Mouse (Mus musculus) heart, postnatal 0 days (tissue): ENCODE results near the gene Cfap299. TPM values are rescaled to one million over a fixed set of nuclear protein-coding genes. Genes with fewer than 3 reads are reported as not detected.
"Not testable (repeated sequence)": the region's sequence is repeated elsewhere in the genome, so short reads cannot be mapped to it uniquely, and the experiment has no call there.

Experiments
- ATAC-seq: fragments of 200-750 bp; cut with Nextera tagmentation; 2 replicates; pipeline ENCODE4 v1.8.0; 2017; ENCODE audit warnings: low read depth, moderate number of reproducible peaks, moderate library complexity; ENCODE audit not compliant: insufficient read depth
- DNase-seq: peaks from one replicate; pipeline ENCODE4 v3.0.0-alpha.2; 2016; ENCODE audit warnings: low spot score
- H3K27ac ChIP-seq: fragments of 300-500 bp; sonication (generic); 2 replicates; pipeline ENCODE4 v1.5.1; 2014; ENCODE audit warnings: low read depth, mild to moderate bottlenecking
- H3K27me3 ChIP-seq: fragments of 300-500 bp; sonication (generic); 2 replicates; pipeline ENCODE4 v1.6.1; 2014; ENCODE audit warnings: low read length, mixed read lengths; ENCODE audit not compliant: control insufficient read depth, insufficient read depth
- H3K36me3 ChIP-seq: fragments of 300-500 bp; sonication (generic); replicated peaks from 2 replicates; pipeline ENCODE4 v1.6.1; 2014; ENCODE audit warnings: low read length, mixed read lengths; ENCODE audit not compliant: control insufficient read depth, insufficient read depth
- H3K4me1 ChIP-seq: fragments of 300-500 bp; sonication (generic); 2 replicates; pipeline ENCODE4 v1.6.1; 2014; ENCODE audit warnings: antibody characterized with exemption; ENCODE audit not compliant: control insufficient read depth, insufficient read depth
- H3K4me2 ChIP-seq: fragments of 300-500 bp; sonication (generic); 2 replicates; pipeline ENCODE4 v1.6.1; 2014; ENCODE audit warnings: low read depth, mild to moderate bottlenecking, low read length, moderate library complexity
- H3K4me3 ChIP-seq: fragments of 300-500 bp; sonication (generic); 2 replicates; pipeline ENCODE4 v1.5.1; 2014; ENCODE audit warnings: low read depth, low read length
- H3K9ac ChIP-seq: fragments of 300-500 bp; sonication (generic); replicated peaks from 2 replicates; pipeline ENCODE4 v1.6.1; 2014; ENCODE audit warnings: low read depth, low read length, mixed read lengths
- H3K9me3 ChIP-seq: fragments of 300-500 bp; sonication (generic); replicated peaks from 2 replicates; pipeline ENCODE4 v1.6.1; 2016; ENCODE audit warnings: low read length; ENCODE audit not compliant: control insufficient read depth
- CTCF ChIP-seq: IDR thresholded peaks from 2 replicates; pipeline ENCODE4 v1.5.1; 2016; ENCODE audit warnings: antibody characterized with exemption, control low read depth, low read depth
- EP300 ChIP-seq: IDR thresholded peaks from 2 replicates; pipeline ENCODE4 v1.6.1; 2016; ENCODE audit warnings: antibody characterized with exemption, low read depth
- WGBS: fragments of 180-500 bp; shearing (Covaris S2); extraction: QIAGEN DNeasy Blood & Tissue Kit; methylation state at CpG from one replicate; pipeline ENCODE4 v1.1.7; 2014; 5-methylcytosine and 5-hydroxymethylcytosine counted together
- polyA plus RNA-seq: library from polyadenylated mRNA; unstranded; fragments of >200 nt; fragmentation: Nextera tagmentation; extraction: Ambion mirVana; gene quantifications from 2 replicates; pipeline ENCODE4 v1.2.1, GENCODE M21; 2015
- total RNA-seq: library from RNA; depleted of rRNA; stranded (reverse); fragments of >200 nt; gene quantifications from 2 replicates; pipeline ENCODE4 v1.2.3, GENCODE M21; 2014; ENCODE audit warnings: low replicate concordance

Cfap299 gene
- total and polyA plus RNA-seq, 2 experiments from 2014 or later: 0.20 to 0.50 TPM

GRCm38 (mm10) chr5:98293049-98293715 is 35.9 kb upstream of the Cfap299 start:
- no peak overlapping the region for H3K27ac ChIP-seq
- TF ChIP-seq EP300: no peak
- no peak for DNase-seq
- H3K4me3 ChIP-seq: peak overlapping the region; percentile 32
- H3K36me3 ChIP-seq: no peaks in the 10 kb centered on the region
- peaks cover 26% of the 10 kb centered on the region for H3K27me3 ChIP-seq
- H3K9me3 ChIP-seq: no peaks in the 10 kb centered on the region
- no peak overlapping the region for H3K9ac ChIP-seq
- no peak for ATAC-seq
- H3K4me2 ChIP-seq: peak overlapping the region; percentile 51
- 4% methylated on average over 12 of the region's 12 CpGs for WGBS
- H3K4me1 ChIP-seq: peaks cover 8% of the 10 kb centered on the region; the same call in 1 of the 2 replicates

- Histone ChIP-seq H3K4me2 (no peak overlapping the region), H3K4me1 (no peaks in the 10 kb centered on the region), H3K4me3 (no peak overlapping the region), H3K9ac (no peak overlapping the region), H3K9me3 (no peaks in the 10 kb centered on the region), H3K27me3 (no peaks in the 10 kb centered on the region), H3K36me3 (no peaks in the 10 kb centered on the region), H3K27ac (no peak overlapping the region)
- WGBS: 73% methylated on average over 4 of the region's 4 CpGs
- DNase-seq (no peak), ATAC-seq (no peak)
- TF ChIP-seq EP300 (no peak), CTCF (no peak)
Measured at GRCm38 (mm10) chr5:98300079-98300478, 29.0 kb upstream of the Cfap299 start.

- Histone ChIP-seq H3K4me2 (no peak overlapping the region), H3K36me3 (no peaks in the 10 kb centered on the region), H3K4me3 (no peak overlapping the region), H3K9me3 (no peaks in the 10 kb centered on the region), H3K27me3 (no peaks in the 10 kb centered on the region), H3K9ac (no peak overlapping the region), H3K4me1 (no peaks in the 10 kb centered on the region), H3K27ac (no peak overlapping the region)
- DNase-seq (no peak), ATAC-seq (no peak)
- TF ChIP-seq CTCF: no peak
- TF ChIP-seq EP300: no peak
- 65% methylated on average over 4 of the region's 4 CpGs for whole genome bisulfite sequencing
Measured at GRCm38 (mm10) chr5:98305673-98306072, 23.4 kb upstream of the Cfap299 start.

GRCm38 (mm10) chr5:98306528-98306927 is 22.6 kb upstream of the Cfap299 start:
- DNase-seq (no peak), ATAC-seq (no peak)
- H3K27me3 ChIP-seq: no peaks in the 10 kb centered on the region
- no peak overlapping the region for H3K4me2 ChIP-seq
- TF ChIP-seq CTCF (no peak), EP300 (no peak)
- H3K4me3 ChIP-seq: no peak overlapping the region
- WGBS: 64% methylated on average over 9 of the region's 9 CpGs
- no peaks in the 10 kb centered on the region for H3K4me1 ChIP-seq
- H3K9ac ChIP-seq: no peak overlapping the region
- H3K36me3 ChIP-seq: no peaks in the 10 kb centered on the region
- H3K27ac ChIP-seq: no peak overlapping the region
- H3K9me3 ChIP-seq: no peaks in the 10 kb centered on the region

GRCm38 (mm10) chr5:98326625-98327024 is 2.5 kb upstream of the Cfap299 start:
- ATAC-seq (no peak), DNase-seq (no peak)
- H3K27me3 ChIP-seq: 0 out of 2 replicates have a peak, but pooled peaks cover 11% of the 10 kb centered on the region
- no peaks in the 10 kb centered on the region for H3K9me3 ChIP-seq
- no peaks in the 10 kb centered on the region for H3K4me1 ChIP-seq
- no peak overlapping the region for H3K27ac ChIP-seq
- H3K4me3 ChIP-seq: no peak overlapping the region
- H3K9ac ChIP-seq: no peak overlapping the region
- 75% methylated on average over 2 of the region's 2 CpGs for WGBS
- no peak for TF ChIP-seq EP300
- TF ChIP-seq CTCF: no peak
- H3K36me3 ChIP-seq: no peaks in the 10 kb centered on the region
- no peak overlapping the region for H3K4me2 ChIP-seq

GRCm38 (mm10) chr5:98343751-98344150 is 14.6 kb downstream of the Cfap299 start:
- not testable (repeated sequence) for H3K27ac ChIP-seq, H3K4me2 ChIP-seq, H3K27me3 ChIP-seq, H3K36me3 ChIP-seq, ATAC-seq, DNase-seq, H3K4me3 ChIP-seq, H3K9me3 ChIP-seq, H3K4me1 ChIP-seq, H3K9ac ChIP-seq
- WGBS: 82% methylated on average over 16 of the region's 16 CpGs
